Comparison of ENCODE assay signal across 12 mouse cellular contexts in the genomic region with DNA sequence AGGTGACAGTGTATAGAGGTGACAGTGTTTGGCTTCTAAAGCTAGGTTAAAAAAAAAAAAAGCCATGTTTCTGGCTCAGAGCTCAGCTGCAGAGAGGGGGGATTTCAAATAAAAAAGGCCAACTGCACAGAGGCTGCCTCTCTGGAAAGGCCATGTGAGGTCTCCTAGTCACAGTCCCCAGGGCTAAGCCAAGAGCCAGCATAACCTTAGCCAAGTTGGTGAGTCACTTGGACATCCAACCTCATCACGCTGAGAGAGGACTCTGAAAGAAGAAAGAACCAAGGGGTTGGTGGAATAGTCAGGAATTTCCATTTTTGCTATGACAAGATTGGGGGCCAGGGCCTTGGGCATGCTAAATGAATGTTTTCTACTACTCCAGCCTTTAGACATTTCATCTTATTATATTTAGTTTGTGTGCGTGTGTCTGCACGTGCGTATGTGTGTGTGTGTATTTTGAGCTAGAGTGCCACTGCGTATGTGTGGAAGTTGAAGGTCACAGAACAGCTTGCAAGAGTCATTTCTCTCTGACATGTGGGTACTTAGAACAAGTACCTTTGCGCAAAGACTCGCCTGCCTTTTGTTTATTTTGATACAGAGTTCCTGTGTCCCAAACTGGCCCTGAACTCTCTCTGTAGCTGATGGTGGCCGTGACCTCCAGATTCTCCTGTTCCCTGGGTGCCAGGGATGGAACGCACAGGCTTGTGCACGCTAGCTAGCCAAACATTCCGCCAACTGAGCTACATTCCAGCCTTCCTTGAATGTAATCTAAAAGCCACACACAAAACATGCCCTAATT. TPM values are rescaled to one million over a fixed set of nuclear protein-coding genes. Genes with fewer than 3 reads are reported as not detected.
A peak's percentile ranks its signal among the peaks of the same experiment; 100 is the strongest.
DNase-seq lines count a peak whose midpoint lies in the region; ATAC-seq and TF ChIP-seq lines count a peak whose summit lies in the region.
"Had no signal": no experiment of that assay in that cellular context is flagged by ENCODE, and none has a peak within 500 bp of the region (broad histone marks: within the 10 kb centered on the region; RNA-seq: fewer than 3 reads in every experiment).

No protein-coding gene starts in this region.

- H3K4me2 ChIP-seq in stomach, postnatal 0 days (replicated peaks; ENCODE audit: low read depth): no peak overlapping the region
- H3K4me2 ChIP-seq in midbrain, embryonic 16.5 days (ENCODE audit: low read length): no peak overlapping the region
- H3K4me2 ChIP-seq in forebrain, embryonic 15.5 days (replicated peaks): no peak overlapping the region
- H3K4me2 ChIP-seq: heart, embryonic 13.5 days; liver, embryonic 12.5 days had no signal

- H3K27me3 ChIP-seq in testis, adult 2 months (ENCODE audit: control insufficient read depth, insufficient read depth, low read length): no peaks in the 10 kb centered on the region
- no peaks in the 10 kb centered on the region for H3K27me3 ChIP-seq in heart, adult 2 months (ENCODE audit: control insufficient read depth, insufficient read depth, low read length)
- H3K27me3 ChIP-seq in stomach, postnatal 0 days (ENCODE audit: control insufficient read depth, insufficient read depth, low read length): no peaks in the 10 kb centered on the region
- H3K27me3 ChIP-seq in midbrain, embryonic 16.5 days (ENCODE audit: control insufficient read depth, insufficient read depth, low read depth, low read length): no peaks in the 10 kb centered on the region
- no peaks in the 10 kb centered on the region for H3K27me3 ChIP-seq in forebrain, embryonic 15.5 days
- H3K27me3 ChIP-seq: heart, embryonic 13.5 days; liver, embryonic 12.5 days had no signal

- H3K79me2 ChIP-seq in heart, adult 2 months (replicated peaks; ENCODE audit: control insufficient read depth, insufficient read depth, low read length): no peaks in the 10 kb centered on the region

- H3K36me3 ChIP-seq in testis, adult 2 months (ENCODE audit: control insufficient read depth, insufficient read depth, low read length): no peaks in the 10 kb centered on the region
- no peaks in the 10 kb centered on the region for H3K36me3 ChIP-seq in heart, adult 2 months (ENCODE audit: control insufficient read depth, insufficient read depth, low read length)
- no peaks in the 10 kb centered on the region for H3K36me3 ChIP-seq in stomach, postnatal 0 days (ENCODE audit: control insufficient read depth, insufficient read depth, low read length)
- H3K36me3 ChIP-seq in midbrain, embryonic 16.5 days (ENCODE audit: control insufficient read depth, insufficient read depth, low read length): no peaks in the 10 kb centered on the region
- H3K36me3 ChIP-seq in forebrain, embryonic 15.5 days: no peaks in the 10 kb centered on the region
- H3K36me3 ChIP-seq: heart, embryonic 13.5 days; liver, embryonic 12.5 days had no signal

- ATAC-seq in stomach, postnatal 0 days (ENCODE audit: low FRiP score, low TSS enrichment): no peak
- no peak for ATAC-seq in midbrain, embryonic 16.5 days
- ATAC-seq in forebrain, embryonic 15.5 days (replicated peaks): no peak
- ATAC-seq: inflammation-experienced regulatory T-cells, adult 6 months; liver, embryonic 12.5 days had no signal

- peak; percentile 73 for TF ChIP-seq EP300 in heart, adult 2 months (IDR thresholded peaks at IDR 0.05; ENCODE audit: insufficient read depth, low read depth, low read length)
- no peak for TF ChIP-seq EP300 in stomach, postnatal 0 days (optimal IDR thresholded peaks at IDR 0.05)

- 42% methylated on average over 11 of the region's 11 CpGs for WGBS in heart, adult 2 months
- WGBS in stomach, postnatal 0 days: 54% methylated on average over 11 of the region's 11 CpGs
- WGBS in midbrain, embryonic 16.5 days: 86% methylated on average over 11 of the region's 11 CpGs
- 88% methylated on average over 11 of the region's 11 CpGs for WGBS in forebrain, embryonic 15.5 days

- H3K4me1 ChIP-seq in testis, adult 2 months (ENCODE audit: control insufficient read depth, insufficient read depth, low read length): peaks cover 23% of the 10 kb centered on the region
- H3K4me1 ChIP-seq in brown adipose tissue, adult 24 weeks (ENCODE audit: control insufficient read depth, insufficient read depth, insufficient read length, low read length): 0 out of 2 replicates have a peak, but pooled peaks cover 1% of the 10 kb centered on the region
- H3K4me1 ChIP-seq in heart, adult 2 months (ENCODE audit: control insufficient read depth, insufficient read depth, low read length): peaks cover 4% of the 10 kb centered on the region
- H3K4me1 ChIP-seq in stomach, postnatal 0 days (replicated peaks; ENCODE audit: control insufficient read depth, insufficient read depth): no peaks in the 10 kb centered on the region
- 0 out of 2 replicates have a peak, but pooled peaks cover 2% of the 10 kb centered on the region for H3K4me1 ChIP-seq in midbrain, embryonic 16.5 days (ENCODE audit: control insufficient read depth, insufficient read depth, low read length)
- H3K4me1 ChIP-seq in forebrain, embryonic 15.5 days: peaks cover 5% of the 10 kb centered on the region

- no peak for TF ChIP-seq POLR2A in testis, adult 2 months (IDR thresholded peaks at IDR 0.05; ENCODE audit: control insufficient read depth, low read depth, low read length)
- peak; percentile 14; the same call in 1 of the 2 replicates for TF ChIP-seq POLR2A in heart, adult 2 months (IDR thresholded peaks at IDR 0.05; ENCODE audit: insufficient read depth, low read depth, low read length)

- peak overlapping the region; percentile 73 for H3K27ac ChIP-seq in testis, adult 2 months (ENCODE audit: control insufficient read depth, insufficient read depth, low read depth, low read length)
- peak overlapping the region; percentile 87 for H3K27ac ChIP-seq in brown adipose tissue, adult 24 weeks (replicated peaks; ENCODE audit: low read depth, low read length)
- peak overlapping the region; percentile 85 for H3K27ac ChIP-seq in heart, adult 2 months
- no peak overlapping the region for H3K27ac ChIP-seq in stomach, postnatal 0 days (replicated peaks)
- no peak overlapping the region for H3K27ac ChIP-seq in midbrain, embryonic 16.5 days (ENCODE audit: low read length)
- H3K27ac ChIP-seq in forebrain, embryonic 15.5 days (replicated peaks): no peak overlapping the region
- H3K27ac ChIP-seq: heart, embryonic 13.5 days; liver, embryonic 12.5 days had no signal

- intact Hi-C loops in heart, adult 2 months (cut with DNase I): no loop called here

- H3K9ac ChIP-seq in heart, adult 2 months (ENCODE audit: low read depth, low read length): 0 out of 2 replicates have a peak overlapping the region, but pooled peaks have one; percentile 47
- no peak overlapping the region for H3K9ac ChIP-seq in stomach, postnatal 0 days (ENCODE audit: low read length)
- no peak overlapping the region for H3K9ac ChIP-seq in midbrain, embryonic 16.5 days (ENCODE audit: low read depth, low read length)
- H3K9ac ChIP-seq in forebrain, embryonic 15.5 days (replicated peaks): no peak overlapping the region
- H3K9ac ChIP-seq: heart, embryonic 13.5 days; liver, embryonic 12.5 days had no signal

- H3K9me3 ChIP-seq in stomach, postnatal 0 days (ENCODE audit: control insufficient read depth, low read length): no peaks in the 10 kb centered on the region
- no peaks in the 10 kb centered on the region for H3K9me3 ChIP-seq in midbrain, embryonic 16.5 days (replicated peaks; ENCODE audit: control insufficient read depth, low read length, poor library complexity, severe bottlenecking)
- no peaks in the 10 kb centered on the region for H3K9me3 ChIP-seq in forebrain, embryonic 15.5 days
- H3K9me3 ChIP-seq: heart, embryonic 13.5 days; liver, embryonic 12.5 days had no signal

- no peak for DNase-seq in testis, postnatal 10 days (ENCODE audit: low spot score)
- DNase-seq in heart, adult 2 months: peak; percentile 49 to 78
- DNase-seq in stomach, postnatal 0 days (ENCODE audit: low spot score): no peak
- DNase-seq: kidney, postnatal 4 days had no signal

- TF ChIP-seq CTCF in testis, adult 2 months (IDR thresholded peaks at IDR 0.05; ENCODE audit: control insufficient read depth, insufficient read depth, insufficient replicate concordance, low read depth, low read length): no peak
- no peak for TF ChIP-seq CTCF in heart, adult 2 months (IDR thresholded peaks at IDR 0.05)
- TF ChIP-seq CTCF in stomach, postnatal 0 days (IDR thresholded peaks at IDR 0.05; ENCODE audit: low read depth): no peak

- H3K4me3 ChIP-seq in testis, adult 2 months (ENCODE audit: control insufficient read depth, low read depth, low read length): no peak overlapping the region
- H3K4me3 ChIP-seq in brown adipose tissue, adult 24 weeks (ENCODE audit: insufficient read depth, low read depth, low read length): no peak overlapping the region
- no peak overlapping the region for H3K4me3 ChIP-seq in heart, adult 2 months
- H3K4me3 ChIP-seq in stomach, postnatal 0 days (ENCODE audit: low read depth, low read length): no peak overlapping the region
- no peak overlapping the region for H3K4me3 ChIP-seq in midbrain, embryonic 16.5 days (ENCODE audit: low read depth, low read length)
- no peak overlapping the region for H3K4me3 ChIP-seq in forebrain, embryonic 15.5 days
- H3K4me3 ChIP-seq: heart, embryonic 13.5 days; liver, embryonic 12.5 days had no signal

RNA-seq across cellular contexts. Expression of gene Capns1, which starts 4.5 kb away (rescaled TPM):
- polyA plus RNA-seq in testis, adult 2 months (2012; rRNA removed): 562 and 592 TPM in 2 replicates
- 549 and 708 TPM in 2 replicates for polyA plus RNA-seq in brown adipose tissue, adult 24 weeks (2012; ENCODE audit: insufficient read depth, insufficient read length, missing spikeins)
- 100 to 1,000 TPM; 274 to 315 TPM for total RNA-seq in heart, adult 2 months (2021)
- polyA plus RNA-seq in heart, adult 2 months (2012; rRNA removed): 826 and 1,000 TPM in 2 replicates
- polyA plus RNA-seq in stomach, postnatal 0 days (2015; fragmentation: Nextera tagmentation; extraction: Ambion mirVana): 94.5 and 96.8 TPM in 2 replicates
- 64.8 and 65.3 TPM in 2 replicates for polyA plus RNA-seq in midbrain, embryonic 16.5 days (2015; fragmentation: Nextera tagmentation; extraction: Ambion mirVana)
- 62.5 and 67.8 TPM in 2 replicates for polyA plus RNA-seq in forebrain, embryonic 15.5 days (2015; fragmentation: Nextera tagmentation; extraction: Ambion mirVana)

RNA-seq across cellular contexts. Expression of gene Cox7a1, which starts 19.1 kb away (rescaled TPM):
- 4.0 and 5.2 TPM in 2 replicates for polyA plus RNA-seq in testis, adult 2 months (2012; rRNA removed)
- 3,242 and 3,950 TPM in 2 replicates for polyA plus RNA-seq in brown adipose tissue, adult 24 weeks (2012; ENCODE audit: insufficient read depth, insufficient read length, missing spikeins)
- total RNA-seq in heart, adult 2 months (2021): 1,000 to 10,000 TPM; 2,711 to 3,278 TPM
- 2,213 and 2,519 TPM in 2 replicates for polyA plus RNA-seq in heart, adult 2 months (2012; rRNA removed)
- 38.8 and 40.7 TPM in 2 replicates for polyA plus RNA-seq in stomach, postnatal 0 days (2015; fragmentation: Nextera tagmentation; extraction: Ambion mirVana)
- polyA plus RNA-seq in midbrain, embryonic 16.5 days (2015; fragmentation: Nextera tagmentation; extraction: Ambion mirVana): 5.9 and 8.5 TPM in 2 replicates
- 3.3 and 4.2 TPM in 2 replicates for polyA plus RNA-seq in forebrain, embryonic 15.5 days (2015; fragmentation: Nextera tagmentation; extraction: Ambion mirVana)

RNA-seq across cellular contexts. Expression of gene Polr2i, which starts 28.7 kb away (rescaled TPM):
- polyA plus RNA-seq in testis, adult 2 months (2012; rRNA removed): 242 and 257 TPM in 2 replicates
- 93.0 and 113 TPM in 2 replicates for polyA plus RNA-seq in brown adipose tissue, adult 24 weeks (2012; ENCODE audit: insufficient read depth, insufficient read length, missing spikeins)
- 10 to 100 TPM; 52.6 to 58.6 TPM for total RNA-seq in heart, adult 2 months (2021)
- polyA plus RNA-seq in heart, adult 2 months (2012; rRNA removed): 95.1 and 106 TPM in 2 replicates
- 98.2 and 106 TPM in 2 replicates for polyA plus RNA-seq in stomach, postnatal 0 days (2015; fragmentation: Nextera tagmentation; extraction: Ambion mirVana)
- polyA plus RNA-seq in midbrain, embryonic 16.5 days (2015; fragmentation: Nextera tagmentation; extraction: Ambion mirVana): 158 and 166 TPM in 2 replicates
- 173 and 193 TPM in 2 replicates for polyA plus RNA-seq in forebrain, embryonic 15.5 days (2015; fragmentation: Nextera tagmentation; extraction: Ambion mirVana)

RNA-seq across cellular contexts. Expression of gene Tbcb, which starts 29.0 kb away (rescaled TPM):
- 65.7 and 66.2 TPM in 2 replicates for polyA plus RNA-seq in testis, adult 2 months (2012; rRNA removed)
- 62.8 and 71.2 TPM in 2 replicates for polyA plus RNA-seq in brown adipose tissue, adult 24 weeks (2012; ENCODE audit: insufficient read depth, insufficient read length, missing spikeins)
- 10 to 100 TPM; 52.7 to 56.7 TPM for total RNA-seq in heart, adult 2 months (2021)
- polyA plus RNA-seq in heart, adult 2 months (2012; rRNA removed): 36.6 and 49.5 TPM in 2 replicates
- 149 and 153 TPM in 2 replicates for polyA plus RNA-seq in stomach, postnatal 0 days (2015; fragmentation: Nextera tagmentation; extraction: Ambion mirVana)
- polyA plus RNA-seq in midbrain, embryonic 16.5 days (2015; fragmentation: Nextera tagmentation; extraction: Ambion mirVana): 436 and 442 TPM in 2 replicates
- 352 and 364 TPM in 2 replicates for polyA plus RNA-seq in forebrain, embryonic 15.5 days (2015; fragmentation: Nextera tagmentation; extraction: Ambion mirVana)

RNA-seq across cellular contexts. Expression of gene Ovol3, which starts 32.4 kb away (rescaled TPM):
- polyA plus RNA-seq in testis, adult 2 months (2012; rRNA removed): 0.63 and 0.89 TPM in 2 replicates
- not detected in 2 replicates for polyA plus RNA-seq in brown adipose tissue, adult 24 weeks (2012; ENCODE audit: insufficient read depth, insufficient read length, missing spikeins)
- total RNA-seq in heart, adult 2 months (2021): not detected
- polyA plus RNA-seq in heart, adult 2 months (2012; rRNA removed): not detected in 2 replicates
- not detected in 2 replicates for polyA plus RNA-seq in stomach, postnatal 0 days (2015; fragmentation: Nextera tagmentation; extraction: Ambion mirVana)
- polyA plus RNA-seq in midbrain, embryonic 16.5 days (2015; fragmentation: Nextera tagmentation; extraction: Ambion mirVana): not detected in 2 replicates
- polyA plus RNA-seq in forebrain, embryonic 15.5 days (2015; fragmentation: Nextera tagmentation; extraction: Ambion mirVana): not detected in 2 replicates
- total RNA-seq: MEL had no signal
- polyA plus RNA-seq: heart, embryonic 13.5 days; inflammation-experienced regulatory T-cells, adult 6 months; liver, embryonic 12.5 days had no signal

Comparison
In these comparisons a context has a peak if more than half of its experiments do, and no peak if none do; other contexts are left out.
1. H3K27ac ChIP-seq: peak in testis, adult 2 months (single experiment), brown adipose tissue, adult 24 weeks (single experiment) and heart, adult 2 months (single experiment); none in stomach, postnatal 0 days (single experiment), midbrain, embryonic 16.5 days (single experiment) and forebrain, embryonic 15.5 days (single experiment).
2. DNase-seq: peak in heart, adult 2 months (2 of 2); none in testis, postnatal 10 days (single experiment) and stomach, postnatal 0 days (single experiment).
3. RNA of gene Cox7a1, which starts 19.1 kb away (polyA plus RNA-seq): 3,242 to 3,950 TPM in brown adipose tissue, adult 24 weeks and 2,213 to 2,519 TPM in heart, adult 2 months; 38.8 to 40.7 TPM in stomach, postnatal 0 days, 5.9 to 8.5 TPM in midbrain, embryonic 16.5 days, 4.0 to 5.2 TPM in testis, adult 2 months and 3.3 to 4.2 TPM in forebrain, embryonic 15.5 days; every median in the first group is over 10 times any median in the second.